Mouse (Mus musculus): ENCODE results near the gene Txnip. TPM values are rescaled to one million over a fixed set of nuclear protein-coding genes. Genes with fewer than 3 reads are reported as not detected.
A peak's percentile ranks its signal among the peaks of the same experiment; 100 is the strongest.

Txnip gene
- total RNA-seq, 2 experiments from 2014 or later, result 26.9 to 36.8 TPM

GRCm38 (mm10) chr3:96579239-96579750, 21.5 kb downstream of the Txnip start:
- intact Hi-C loops (cut with DNase I), result no loop called here

DNA sequence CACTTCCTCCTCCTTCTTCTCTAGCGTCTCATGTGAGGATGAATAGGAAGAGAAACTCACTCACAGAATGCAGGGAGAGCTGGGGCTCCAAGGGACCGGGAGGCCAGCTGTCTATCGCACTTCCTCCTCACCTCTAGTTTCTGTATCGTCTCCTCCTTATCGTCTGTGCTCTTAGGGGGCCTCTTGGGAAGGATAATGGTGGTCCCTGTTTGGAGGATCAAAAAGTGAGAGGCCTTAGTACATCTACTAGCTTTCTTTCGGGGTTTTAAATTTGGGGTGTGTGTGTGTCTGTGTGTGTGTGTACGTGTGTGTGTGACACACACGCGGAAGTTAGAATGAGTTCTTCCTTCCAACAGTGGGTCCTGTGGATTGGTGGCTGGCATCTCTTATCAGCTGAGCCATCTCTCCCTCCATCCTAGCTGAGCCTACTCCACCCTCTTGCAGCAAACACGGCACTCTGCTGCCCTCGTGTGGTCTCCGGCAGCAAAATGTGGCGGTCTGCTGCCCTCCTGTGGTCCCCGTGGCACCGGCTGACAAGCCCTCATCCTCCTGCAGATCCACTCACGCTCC, 22.2 kb downstream of the Txnip start:
- intact Hi-C loops (cut with DNase I), result loop anchor here (1.0 kb wide), 2 partner anchors 29 to 33 kb away; no protein-coding TSS in a partner anchor

More at GRCm38 (mm10) chr3:96579239-96579750, 21.5 kb downstream of the Txnip start:
- DNase-seq (ENCODE audit: low spot score in 2 of 2), result no peak

GRCm38 (mm10) chr3:96581141-96581540, 23.4 kb downstream of the Txnip start:
- intact Hi-C loops (cut with DNase I), result no loop called here

More for the DNA sequence above, 22.2 kb downstream of the Txnip start:
- DNase-seq (ENCODE audit: low spot score in 2 of 2), result peak; percentile 95

DNA sequence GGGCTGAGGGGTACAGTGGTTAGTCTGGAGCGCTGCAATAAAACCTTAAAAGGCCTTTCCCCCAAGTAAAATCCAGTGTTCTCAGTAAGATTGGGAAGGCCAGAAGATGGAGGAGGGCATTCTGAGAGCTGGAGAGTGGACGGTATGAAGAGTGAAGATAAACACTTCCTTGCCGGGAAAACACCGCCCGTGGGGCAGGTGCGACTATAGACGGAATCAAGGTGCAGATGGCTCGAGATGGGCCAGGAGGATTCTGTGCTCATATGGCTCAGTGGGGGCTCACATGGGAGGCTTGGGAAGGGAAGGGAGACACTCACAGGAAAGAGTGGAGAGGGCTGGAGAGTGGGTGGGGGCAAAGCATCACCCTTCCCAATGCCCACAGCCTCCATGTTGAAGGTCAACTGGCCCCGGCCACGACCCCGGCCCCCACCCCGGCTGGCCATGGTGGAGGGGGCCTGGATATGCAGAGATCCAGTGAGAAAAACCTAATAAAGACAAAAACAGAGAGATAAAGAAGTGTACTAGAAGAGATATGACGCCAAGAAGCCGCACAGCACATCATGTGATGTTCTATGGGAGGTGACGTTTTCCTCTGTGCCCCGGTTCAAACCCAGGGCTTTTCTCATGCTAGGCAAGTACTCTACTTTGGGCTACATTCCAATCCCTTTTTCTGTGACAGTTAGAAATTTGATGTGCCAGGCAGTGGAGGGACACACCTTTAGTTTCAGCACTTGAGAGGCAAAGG, 24.2 kb downstream of the Txnip start:
- DNase-seq (ENCODE audit: low spot score in 2 of 2), result no peak
- intact Hi-C loops (cut with DNase I), result no loop called here

More at GRCm38 (mm10) chr3:96581141-96581540, 23.4 kb downstream of the Txnip start:
- no peak for DNase-seq (ENCODE audit: low spot score in 2 of 2)

DNA sequence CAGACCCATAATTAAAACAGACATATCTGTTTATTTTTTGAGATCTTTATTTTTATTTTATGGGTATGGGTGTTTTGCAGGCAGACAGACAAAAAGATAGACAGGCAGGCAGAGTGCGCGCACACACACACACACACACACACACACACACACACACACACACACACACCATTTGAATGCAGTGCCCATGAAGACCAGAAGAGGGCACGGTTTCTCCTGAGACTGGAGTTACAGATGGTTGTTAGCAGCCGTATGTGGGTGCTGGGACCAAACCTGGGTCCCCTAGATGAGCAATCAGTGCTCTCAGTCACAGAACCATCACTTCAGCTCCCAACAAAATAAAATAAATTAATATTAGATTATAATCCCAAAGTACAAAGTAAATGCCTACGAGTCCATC, 25.6 kb downstream of the Txnip start:
- intact Hi-C loops (cut with DNase I), result no loop called here
- no peak for DNase-seq (ENCODE audit: low spot score in 2 of 2)

- intact Hi-C loops (cut with DNase I), result no loop called here
These were observed 32.9 kb downstream of the Txnip start for GRCm38 (mm10) chr3:96590657-96591056.

DNA sequence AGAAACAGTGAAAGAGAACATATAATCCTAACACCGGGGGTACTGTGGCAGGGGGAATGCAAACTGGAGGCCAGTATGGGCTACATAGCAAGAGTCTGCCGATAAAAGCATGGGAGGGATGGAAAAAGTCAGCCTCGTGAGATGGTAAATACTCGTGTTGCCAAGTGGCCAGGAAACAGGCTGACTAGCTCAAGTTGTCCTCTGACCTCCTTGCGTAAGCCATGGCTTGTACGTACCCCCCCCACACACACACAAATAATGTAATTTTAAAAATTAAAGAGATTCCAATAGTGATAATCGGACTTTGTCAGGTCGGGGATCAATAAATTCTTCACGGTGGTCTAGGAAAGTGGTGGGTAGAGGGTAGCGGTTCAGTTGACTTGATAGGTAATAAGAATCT, 35.6 kb downstream of the Txnip start:
- DNase-seq (ENCODE audit: low spot score in 2 of 2), result no peak
- intact Hi-C loops (cut with DNase I), result no loop called here

More at GRCm38 (mm10) chr3:96590657-96591056, 32.9 kb downstream of the Txnip start:
- no peak for DNase-seq (ENCODE audit: low spot score in 2 of 2)

GRCm38 (mm10) chr3:96593790-96594560, 36.2 kb downstream of the Txnip start, which contains the start of gene Polr3gl:
TSS of gene Polr3gl (minus strand) at chr3:96594181.
- intact Hi-C loops (cut with DNase I), result no loop called here
- peak; percentile 93 to 95 for DNase-seq (ENCODE audit: low spot score in 2 of 2)

DNA sequence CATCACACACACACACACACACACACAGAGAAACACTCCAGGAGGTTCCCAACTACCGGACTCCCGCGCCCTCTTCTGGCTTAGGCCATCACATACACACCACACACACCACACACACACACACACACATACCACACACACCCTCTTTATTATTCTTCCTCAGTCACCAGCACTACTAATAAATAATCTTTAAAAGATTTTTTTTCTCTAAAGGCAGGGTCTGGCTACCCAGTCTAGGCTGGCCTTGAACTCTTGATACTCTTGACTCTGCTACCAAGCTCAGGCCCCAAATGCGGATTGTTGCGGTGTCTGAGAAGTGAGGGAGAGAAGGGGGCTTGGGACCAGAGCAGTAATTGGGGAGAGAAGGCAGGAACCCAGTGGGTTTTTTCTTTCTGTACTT, 37.1 kb downstream of the Txnip start:
- intact Hi-C loops (cut with DNase I), result no loop called here
- DNase-seq (ENCODE audit: low spot score in 2 of 2), result no peak

DNA sequence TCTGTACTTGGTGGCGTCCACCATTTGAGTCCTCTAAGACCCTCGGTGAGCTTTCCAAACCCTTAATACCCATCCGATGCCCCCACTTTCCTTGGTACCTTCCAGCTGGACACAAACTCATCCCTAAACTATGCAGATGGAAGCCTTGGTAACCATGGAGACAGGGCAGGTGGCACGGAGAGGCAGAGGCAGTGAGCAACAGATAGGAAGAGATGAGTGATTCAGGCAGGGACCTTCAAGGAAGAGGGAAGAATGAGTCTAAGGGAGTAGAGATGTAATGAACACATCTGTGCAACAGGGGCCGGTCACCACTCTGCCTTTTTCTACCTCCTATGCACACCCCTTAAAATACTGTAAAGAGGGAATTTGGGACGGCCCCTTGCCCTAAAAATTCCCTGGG, 37.9 kb downstream of the Txnip start:
- intact Hi-C loops (cut with DNase I), result no loop called here
- peak; percentile 54 to 81 for DNase-seq (ENCODE audit: low spot score in 2 of 2)

DNA sequence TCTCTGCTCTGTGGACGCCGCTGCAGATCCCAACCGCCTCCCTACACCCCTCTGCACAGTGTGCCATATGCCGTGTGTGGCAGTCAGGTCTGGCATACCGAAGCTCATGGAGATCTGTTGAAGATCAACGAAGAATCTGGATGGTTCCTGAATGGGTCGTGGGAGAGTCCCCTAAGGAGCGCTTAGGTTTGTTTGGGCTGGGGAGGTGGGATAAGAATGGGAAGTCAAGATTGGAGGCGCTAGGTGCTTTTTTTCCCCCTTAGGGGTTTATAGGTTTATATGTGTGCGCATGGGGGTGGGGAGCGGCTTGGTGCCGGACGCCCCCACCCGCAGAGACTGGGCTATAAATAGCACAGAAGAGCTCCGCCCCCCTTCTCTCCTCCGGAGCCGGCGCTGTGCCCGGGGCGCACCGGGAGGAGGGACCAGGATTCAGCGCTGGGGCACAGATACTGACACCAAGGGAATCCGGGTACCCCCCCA, 38.5 kb downstream of the Txnip start, which contains the start of gene Ankrd34a:
Gene Ankrd34a, plus strand, starts transcription at position 409 of the 480 bp plus-strand sequence.
- DNase-seq (ENCODE audit: low spot score in 2 of 2), result peak; percentile 76 to 86
- intact Hi-C loops (cut with DNase I), result no loop called here

GRCm38 (mm10) chr3:96596855-96597254, 39.1 kb downstream of the Txnip start:
- DNase-seq (ENCODE audit: low spot score in 2 of 2), result peak; percentile 51 to 81
- intact Hi-C loops (cut with DNase I), result no loop called here

GRCm38 (mm10) chr3:96597435-96597891, 39.7 kb downstream of the Txnip start:
- peak; percentile 41 to 63 for DNase-seq (ENCODE audit: low spot score in 2 of 2)
- intact Hi-C loops (cut with DNase I), result no loop called here

GRCm38 (mm10) chr3:96598156-96599068, 40.7 kb downstream of the Txnip start:
- intact Hi-C loops (cut with DNase I), result no loop called here
- peak; percentile 46 to 67 for DNase-seq (ENCODE audit: low spot score in 2 of 2)

DNA sequence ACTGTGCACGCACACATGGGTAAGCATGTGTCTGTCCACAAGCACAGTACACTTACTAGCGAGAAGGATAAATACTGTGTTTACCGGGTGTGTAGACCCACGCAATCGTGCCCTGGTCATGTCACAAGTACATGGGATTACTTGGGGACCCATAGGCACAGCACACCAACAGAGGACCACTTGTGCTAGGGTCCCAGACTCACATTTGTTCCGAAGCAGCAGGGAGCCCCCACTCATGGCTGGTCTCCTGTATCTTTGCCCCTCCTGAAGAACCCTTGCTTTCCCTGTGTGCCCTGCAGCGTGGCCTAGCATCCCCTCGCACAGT, 41.3 kb downstream of the Txnip start:
- no peak for DNase-seq (ENCODE audit: low spot score in 2 of 2)
- intact Hi-C loops (cut with DNase I), result no loop called here

GRCm38 (mm10) chr3:96599411-96599810, 41.7 kb downstream of the Txnip start:
- intact Hi-C loops (cut with DNase I), result no loop called here
- DNase-seq (ENCODE audit: low spot score in 2 of 2), result no peak

GRCm38 (mm10) chr3:96600639-96601250, 43.0 kb downstream of the Txnip start, which contains the start of gene Lix1l:
TSS of gene Lix1l (plus strand) at chr3:96601149.
- intact Hi-C loops (cut with DNase I), result loop anchor here (2.0 kb wide), 1 partner anchor 30 kb away; no protein-coding TSS in a partner anchor
- DNase-seq (ENCODE audit: low spot score in 2 of 2), result peak; percentile 93 to 95

- intact Hi-C loops (cut with DNase I), result loop anchor here (2.0 kb wide), 1 partner anchor 29 kb away; no protein-coding TSS in a partner anchor
- DNase-seq (ENCODE audit: low spot score in 2 of 2), result peak; percentile 62 to 66
These were observed 43.6 kb downstream of the Txnip start for GRCm38 (mm10) chr3:96601251-96601787.

Data from left cerebral cortex, postnatal 14 days (tissue).